Comparison of ENCODE assay signal across 9 mouse cellular contexts in genomic region chr7:98111233-98111632, GRCm38 (mm10). TPM values are rescaled to one million over a fixed set of nuclear protein-coding genes. Genes with fewer than 3 reads are reported as not detected.
A peak's percentile ranks its signal among the peaks of the same experiment; 100 is the strongest.
DNase-seq lines count a peak whose midpoint lies in the region; ATAC-seq and TF ChIP-seq lines count a peak whose summit lies in the region.
"Had no signal": no experiment of that assay in that cellular context is flagged by ENCODE, and none has a peak within 500 bp of the region (broad histone marks: within the 10 kb centered on the region; RNA-seq: fewer than 3 reads in every experiment).

No protein-coding gene starts in this region.

- DNase-seq in heart, adult 2 months = no peak
- DNase-seq in embryonic facial prominence, embryonic 10.5 days (ENCODE audit: low spot score) = peak; percentile 43
- DNase-seq in layer of hippocampus, postnatal 25 days (ENCODE audit: extremely low spot score in 1 of 2, low spot score in 1 of 2) = no peak
- no peak for DNase-seq in spleen, postnatal 14 days (ENCODE audit: low spot score in 2 of 2)
- DNase-seq in urinary bladder, postnatal 10 days (ENCODE audit: low spot score) = no peak
- DNase-seq: lung, postnatal 14 days had no signal

- H3K36me3 ChIP-seq in heart, embryonic 15.5 days = no peaks in the 10 kb centered on the region
- H3K36me3 ChIP-seq in heart, adult 2 months (ENCODE audit: control insufficient read depth, insufficient read depth, low read length) = no peaks in the 10 kb centered on the region
- no peaks in the 10 kb centered on the region for H3K36me3 ChIP-seq in embryonic facial prominence, embryonic 10.5 days (replicated peaks)
- H3K36me3 ChIP-seq in hindbrain, embryonic 13.5 days = no peaks in the 10 kb centered on the region
- no peaks in the 10 kb centered on the region for H3K36me3 ChIP-seq in midbrain, embryonic 16.5 days (ENCODE audit: control insufficient read depth, insufficient read depth, low read length)

- peak overlapping the region; percentile 13 for H3K4me3 ChIP-seq in heart, embryonic 15.5 days
- H3K4me3 ChIP-seq in heart, adult 2 months = no peak overlapping the region
- peak overlapping the region; percentile 51 for H3K4me3 ChIP-seq in embryonic facial prominence, embryonic 10.5 days
- H3K4me3 ChIP-seq in hindbrain, embryonic 13.5 days = peak overlapping the region; percentile 11; the same call in 1 of the 2 replicates
- H3K4me3 ChIP-seq in midbrain, embryonic 16.5 days (ENCODE audit: low read depth, low read length) = no peak overlapping the region

- peak overlapping the region; percentile 57 for H3K4me2 ChIP-seq in heart, embryonic 15.5 days
- peak overlapping the region; percentile 44 for H3K4me2 ChIP-seq in hindbrain, embryonic 13.5 days
- peak overlapping the region; percentile 42 for H3K4me2 ChIP-seq in midbrain, embryonic 16.5 days (ENCODE audit: low read length)

- no peak for TF ChIP-seq CTCF in heart, adult 2 months (IDR thresholded peaks at IDR 0.05)

- no peak for TF ChIP-seq POLR2A in heart, adult 2 months (IDR thresholded peaks at IDR 0.05; ENCODE audit: insufficient read depth, low read depth, low read length)

- peak overlapping the region; percentile 27; the same call in 1 of the 2 replicates for H3K9ac ChIP-seq in heart, embryonic 15.5 days
- no peak overlapping the region for H3K9ac ChIP-seq in heart, adult 2 months (ENCODE audit: low read depth, low read length)
- H3K9ac ChIP-seq in hindbrain, embryonic 13.5 days = peak overlapping the region; percentile 14
- H3K9ac ChIP-seq in midbrain, embryonic 16.5 days (ENCODE audit: low read depth, low read length) = peak overlapping the region; percentile 33; the same call in 1 of the 2 replicates

- H3K4me1 ChIP-seq in heart, embryonic 15.5 days (replicated peaks) = peaks cover 7% of the 10 kb centered on the region
- H3K4me1 ChIP-seq in heart, adult 2 months (ENCODE audit: control insufficient read depth, insufficient read depth, low read length) = peaks cover 16% of the 10 kb centered on the region
- peaks cover 15% of the 10 kb centered on the region for H3K4me1 ChIP-seq in embryonic facial prominence, embryonic 10.5 days
- H3K4me1 ChIP-seq in hindbrain, embryonic 13.5 days (replicated peaks) = peaks cover 13% of the 10 kb centered on the region
- peaks cover 4% of the 10 kb centered on the region; the same call in 1 of the 2 replicates for H3K4me1 ChIP-seq in midbrain, embryonic 16.5 days (ENCODE audit: control insufficient read depth, insufficient read depth, low read length)

- no peak for TF ChIP-seq EP300 in heart, adult 2 months (IDR thresholded peaks at IDR 0.05; ENCODE audit: insufficient read depth, low read depth, low read length)

- peaks cover 32% of the 10 kb centered on the region for H3K27me3 ChIP-seq in heart, embryonic 15.5 days
- H3K27me3 ChIP-seq in heart, adult 2 months (ENCODE audit: control insufficient read depth, insufficient read depth, low read length) = no peaks in the 10 kb centered on the region
- H3K27me3 ChIP-seq in embryonic facial prominence, embryonic 10.5 days (replicated peaks; ENCODE audit: low read depth, poor library complexity, severe bottlenecking) = peaks cover 45% of the 10 kb centered on the region
- peaks cover 35% of the 10 kb centered on the region for H3K27me3 ChIP-seq in hindbrain, embryonic 13.5 days
- H3K27me3 ChIP-seq in midbrain, embryonic 16.5 days (ENCODE audit: control insufficient read depth, insufficient read depth, low read depth, low read length) = peaks cover 7% of the 10 kb centered on the region

- ATAC-seq in heart, embryonic 15.5 days (replicated peaks; ENCODE audit: insufficient number of reproducible peaks, insufficient read depth, low FRiP score, low read depth) = no peak
- no peak for ATAC-seq in hindbrain, embryonic 13.5 days (ENCODE audit: low FRiP score)
- ATAC-seq in midbrain, embryonic 16.5 days = no peak

- no peaks in the 10 kb centered on the region for H3K9me3 ChIP-seq in heart, embryonic 15.5 days (replicated peaks)
- no peaks in the 10 kb centered on the region for H3K9me3 ChIP-seq in embryonic facial prominence, embryonic 10.5 days
- no peaks in the 10 kb centered on the region for H3K9me3 ChIP-seq in hindbrain, embryonic 13.5 days
- no peaks in the 10 kb centered on the region for H3K9me3 ChIP-seq in midbrain, embryonic 16.5 days (replicated peaks; ENCODE audit: control insufficient read depth, low read length, poor library complexity, severe bottlenecking)

- no peaks in the 10 kb centered on the region for H3K79me2 ChIP-seq in heart, adult 2 months (replicated peaks; ENCODE audit: control insufficient read depth, insufficient read depth, low read length)

- intact Hi-C loops in heart, adult 2 months (cut with DNase I) = no loop called here

- 12% methylated on average over 25 of the region's 25 CpGs for WGBS in heart, embryonic 15.5 days
- 26% methylated on average over 25 of the region's 25 CpGs for WGBS in heart, adult 2 months
- WGBS in embryonic facial prominence, embryonic 10.5 days = 6% methylated on average over 25 of the region's 25 CpGs
- 11% methylated on average over 25 of the region's 25 CpGs for WGBS in hindbrain, embryonic 13.5 days
- 8% methylated on average over 25 of the region's 25 CpGs for WGBS in midbrain, embryonic 16.5 days

- no peak overlapping the region for H3K27ac ChIP-seq in heart, embryonic 15.5 days
- no peak overlapping the region for H3K27ac ChIP-seq in heart, adult 2 months
- H3K27ac ChIP-seq in embryonic facial prominence, embryonic 10.5 days (replicated peaks) = peak overlapping the region; percentile 31; the same call in 1 of the 2 replicates
- H3K27ac ChIP-seq in hindbrain, embryonic 13.5 days = no peak overlapping the region
- no peak overlapping the region for H3K27ac ChIP-seq in midbrain, embryonic 16.5 days (ENCODE audit: low read length)

RNA-seq across cellular contexts. Expression of gene Myo7a, which starts 8.1 kb away (rescaled TPM):
- polyA plus RNA-seq in heart, embryonic 15.5 days (2015; fragmentation: Nextera tagmentation; extraction: Ambion mirVana) = 5.1 and 7.5 TPM in 2 replicates
- 1 to 10 TPM; 4.5 to 5.9 TPM for total RNA-seq in heart, adult 2 months (2021)
- polyA plus RNA-seq in heart, adult 2 months (2012; rRNA removed) = 7.1 and 10.8 TPM in 2 replicates
- polyA plus RNA-seq in embryonic facial prominence, embryonic 10.5 days (2016; fragmentation: Nextera tagmentation; extraction: Ambion mirVana) = 20.4 and 21.8 TPM in 2 replicates
- polyA plus RNA-seq in hindbrain, embryonic 13.5 days (2015; fragmentation: Nextera tagmentation; extraction: Ambion mirVana) = 17.3 and 18.4 TPM in 2 replicates
- polyA plus RNA-seq in midbrain, embryonic 16.5 days (2015; fragmentation: Nextera tagmentation; extraction: Ambion mirVana) = 22.5 and 22.8 TPM in 2 replicates
- 10 to 100 TPM in 1 of 2 experiments, 1 to 10 TPM in 1; 8.6 to 12.1 TPM for total RNA-seq in layer of hippocampus, postnatal 25 days (2021)

RNA-seq across cellular contexts. Expression of gene Omp, which starts 34.1 kb away (rescaled TPM):
- polyA plus RNA-seq in heart, embryonic 15.5 days (2015; fragmentation: Nextera tagmentation; extraction: Ambion mirVana) = 0.08 and 0.27 TPM in 2 replicates
- under 1 TPM in 1 of 2 experiments, not detected in 1; 0.14 TPM for total RNA-seq in heart, adult 2 months (2021)
- 0.06 TPM in 1 of 2 replicates, not detected in the other for polyA plus RNA-seq in heart, adult 2 months (2012; rRNA removed)
- 0.18 TPM in 1 of 2 replicates, not detected in the other for polyA plus RNA-seq in embryonic facial prominence, embryonic 10.5 days (2016; fragmentation: Nextera tagmentation; extraction: Ambion mirVana)
- 0.30 and 0.49 TPM in 2 replicates for polyA plus RNA-seq in hindbrain, embryonic 13.5 days (2015; fragmentation: Nextera tagmentation; extraction: Ambion mirVana)
- 0.35 TPM in 2 replicates for polyA plus RNA-seq in midbrain, embryonic 16.5 days (2015; fragmentation: Nextera tagmentation; extraction: Ambion mirVana)
- total RNA-seq in layer of hippocampus, postnatal 25 days (2021) = 1 to 10 TPM; 1.0 to 1.4 TPM

Comparison
In these comparisons a context has a peak if more than half of its experiments do, and no peak if none do; other contexts are left out.
1. H3K4me3 ChIP-seq: peak in heart, embryonic 15.5 days (single experiment), embryonic facial prominence, embryonic 10.5 days (single experiment) and hindbrain, embryonic 13.5 days (single experiment); none in heart, adult 2 months (single experiment) and midbrain, embryonic 16.5 days (single experiment).
2. Peak in every context shown above with its lines, with median percentiles within 50 percentile points of each other: H3K4me2 ChIP-seq.